Mouse (Mus musculus) olfactory bulb, adult 2 months (tissue): ENCODE measurements at regions not wholly inside any gene's neighbourhood (a gene's known extent, or its start where the extent isn't known, plus 50 kb on each side); places are given as distances from the start of the nearest gene placed in this dataset.

Experiments
- CTCF ChIP-seq: fragments of 200-500 bp; IDR thresholded peaks from 2 replicates; pipeline ENCODE4 v1.5.1; 2012; ENCODE audit warnings: low read depth, mild to moderate bottlenecking, low read length, moderate library complexity; ENCODE audit not compliant: insufficient read depth
- POLR2A ChIP-seq: fragments of 200-500 bp; IDR thresholded peaks from 2 replicates; pipeline ENCODE4 v1.6.1; 2012; ENCODE audit warnings: mild to moderate bottlenecking, low read depth, low read length, moderate library complexity; ENCODE audit not compliant: insufficient read depth

GRCm38 (mm10) chr2:92851336-92851735, 63.6 kb upstream of the Syt13 start:
- TF ChIP-seq CTCF (no peak), POLR2A (no peak)
